Mouse (Mus musculus) kidney, adult 8-10 months (tissue): Measurements from ENCODE around the gene Atf4.

Experiments used
- DNase-seq, 2 experiments: peaks; one replicate each; pipeline ENCODE4 v3.0.0; 2022

Gene Atf4

GRCm38 (mm10) chr15:80250586-80250985, 4.4 kb upstream of the Atf4 start:
- no peak for DNase-seq

GRCm38 (mm10) chr15:80253530-80253929, 1.5 kb upstream of the Atf4 start:
- no peak for DNase-seq

GRCm38 (mm10) chr15:80254207-80254606, 777 bp upstream of the Atf4 start:
- no peak for DNase-seq

GRCm38 (mm10) chr15:80255646-80256121, 700 bp downstream of the Atf4 start:
- DNase-seq = peak; percentile 69 to 75

GRCm38 (mm10) chr15:80256242-80256641, 1.3 kb downstream of the Atf4 start:
- DNase-seq = no peak

GRCm38 (mm10) chr15:80256656-80257601, 1.9 kb downstream of the Atf4 start:
- no peak for DNase-seq

- no peak for DNase-seq
These were observed 2.7 kb downstream of the Atf4 start for GRCm38 (mm10) chr15:80257602-80258239.

GRCm38 (mm10) chr15:80258240-80259170, 3.5 kb downstream of the Atf4 start:
- DNase-seq = no peak

- no peak for DNase-seq
These were observed 4.5 kb downstream of the Atf4 start for GRCm38 (mm10) chr15:80259406-80260045.

GRCm38 (mm10) chr15:80260677-80261076, 5.7 kb downstream of the Atf4 start:
- DNase-seq = peak; percentile 63 to 86

- no peak for DNase-seq
These were observed 6.1 kb downstream of the Atf4 start for GRCm38 (mm10) chr15:80261100-80261499.

- DNase-seq = peak; percentile 87 to 88
These were observed 8.9 kb downstream of the Atf4 start, which contains the start of gene Rps19bp1 for GRCm38 (mm10) chr15:80263610-80264575. Gene Rps19bp1, minus strand, starts transcription at chr15:80264315.

GRCm38 (mm10) chr15:80266281-80266680, 11.3 kb downstream of the Atf4 start:
- peak; percentile 76 to 89 for DNase-seq

- DNase-seq = no peak
These were observed 16.9 kb downstream of the Atf4 start for GRCm38 (mm10) chr15:80271858-80272396.

GRCm38 (mm10) chr15:80277107-80277506, 22.1 kb downstream of the Atf4 start:
- DNase-seq = no peak

GRCm38 (mm10) chr15:80277625-80278024, 22.6 kb downstream of the Atf4 start:
- peak in 1 of 2 experiments; percentile 51 for DNase-seq

- no peak for DNase-seq
These were observed 23.3 kb downstream of the Atf4 start for GRCm38 (mm10) chr15:80278121-80278759.

- no peak for DNase-seq
These were observed 24.1 kb downstream of the Atf4 start for GRCm38 (mm10) chr15:80279053-80279452.

GRCm38 (mm10) chr15:80280646-80281045, 25.7 kb downstream of the Atf4 start:
- peak in 1 of 2 experiments; percentile 49 for DNase-seq

- no peak for DNase-seq
These were observed 31.9 kb downstream of the Atf4 start, which contains the start of gene Cacna1i for GRCm38 (mm10) chr15:80286851-80287415. Gene Cacna1i, plus strand, starts transcription at chr15:80287238.
